Mouse (Mus musculus) gastrocnemius, adult 2 months (tissue): ENCODE data around the gene Hacd2. TPM values are rescaled to one million over a fixed set of nuclear protein-coding genes. Genes with fewer than 3 reads are reported as not detected.

Source experiments
- DNase-seq: peaks from one replicate; pipeline ENCODE4 v3.0.0; 2022
- H3K27ac ChIP-seq: fragments of 200-600 bp; 2 replicates; pipeline ENCODE4 v1.8.1; 2022; ENCODE audit warnings: mild to moderate bottlenecking
- H3K4me3 ChIP-seq: fragments of 200-600 bp; 2 replicates; pipeline ENCODE4 v1.8.1; 2022; ENCODE audit warnings: mild to moderate bottlenecking, moderate library complexity
- CTCF ChIP-seq: fragments of 200-600 bp; IDR thresholded peaks from 2 replicates; pipeline ENCODE4 v1.8.1; 2022; ENCODE audit warnings: antibody characterized with exemption, mild to moderate bottlenecking, moderate library complexity
- intact Hi-C: fragments of 180-260 bp; cut with DNase I; formaldehyde crosslinking; loops from one replicate; pipeline ENCODE4 v1.15.1; 2025
- total RNA-seq, 2 experiments: library from RNA; stranded (reverse); gene quantifications; 2 replicates each; pipeline ENCODE4 v1.2.3; 2021

Gene Hacd2
- total RNA-seq, 2 experiments from 2014 or later, result 1.8 TPM

DNA sequence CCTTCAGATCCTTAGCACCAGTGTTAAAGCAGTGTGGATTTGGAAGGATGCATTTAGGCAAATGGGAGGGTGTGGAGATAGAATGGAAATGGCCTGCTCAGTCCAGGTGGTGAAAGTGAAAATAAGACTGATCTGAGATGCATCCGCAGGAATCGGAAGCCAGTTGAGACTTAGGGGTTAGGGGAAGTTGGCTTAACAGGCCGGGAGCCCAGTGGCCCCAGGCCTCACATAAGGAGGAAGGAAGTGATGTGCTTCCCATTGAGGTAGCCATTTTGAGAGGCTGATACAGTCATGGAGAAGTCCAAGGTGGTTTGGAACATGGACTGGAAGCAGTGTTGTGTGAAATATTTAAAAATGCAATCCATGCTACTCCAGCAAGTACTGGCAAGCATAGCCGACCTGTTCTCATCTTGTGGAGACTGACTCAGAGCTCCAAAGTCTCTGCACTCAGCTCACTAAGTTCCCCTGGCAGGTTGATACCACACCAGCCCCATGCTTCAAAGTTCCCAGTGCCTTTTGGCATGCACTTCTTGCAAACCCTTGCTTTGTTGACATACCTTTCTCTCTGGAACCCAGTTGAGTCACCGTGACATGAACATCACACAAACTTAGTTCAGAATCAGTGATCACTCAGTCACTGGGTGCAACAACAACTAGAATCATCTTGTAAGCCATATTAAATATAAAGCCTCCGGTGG, 25.2 kb downstream of the Hacd2 start:
- no peak for DNase-seq
- Histone ChIP-seq H3K27ac (no peak overlapping the region), H3K4me3 (no peak overlapping the region)
- no peak for TF ChIP-seq CTCF
- intact Hi-C loops, result no loop called here

- TF ChIP-seq CTCF, result no peak
- intact Hi-C loops, result no loop called here
- Histone ChIP-seq H3K27ac (no peak overlapping the region), H3K4me3 (no peak overlapping the region)
- DNase-seq, result no peak
These were observed 28.8 kb downstream of the Hacd2 start for GRCm38 (mm10) chr16:35051066-35051465.

DNA sequence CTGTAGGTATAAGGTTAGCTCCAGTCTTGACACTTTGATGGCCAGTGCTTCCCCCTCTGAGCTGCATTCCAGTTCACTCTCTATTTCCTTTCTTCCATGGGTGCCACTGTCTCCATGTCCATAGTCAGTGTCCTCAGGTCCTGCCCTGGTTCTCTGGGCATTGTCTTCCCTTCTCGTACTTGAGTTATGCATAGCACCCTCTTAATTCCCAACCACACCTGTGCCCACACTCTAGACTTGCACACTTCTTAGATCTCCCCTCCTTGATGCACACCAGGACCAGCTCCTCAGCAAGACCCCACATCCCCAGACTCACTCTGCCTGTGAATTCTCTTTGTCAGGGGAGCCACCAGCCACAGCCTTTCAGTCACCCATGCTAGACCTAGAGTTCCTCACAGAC, 30.0 kb downstream of the Hacd2 start:
- no peak for DNase-seq
- no peak for TF ChIP-seq CTCF
- intact Hi-C loops, result no loop called here

GRCm38 (mm10) chr16:35054432-35055193, 32.4 kb downstream of the Hacd2 start:
- no peak for DNase-seq
- Histone ChIP-seq H3K4me3 (no peak overlapping the region), H3K27ac (no peak overlapping the region)
- intact Hi-C loops, result loop anchor here (5.0 kb wide), 1 partner anchor 103 kb away; no protein-coding TSS in a partner anchor
- no peak for TF ChIP-seq CTCF

More for the DNA sequence above, 30.0 kb downstream of the Hacd2 start:
- Histone ChIP-seq H3K4me3 (no peak overlapping the region), H3K27ac (no peak overlapping the region)

GRCm38 (mm10) chr16:35055194-35055506, 32.9 kb downstream of the Hacd2 start:
- TF ChIP-seq CTCF, result no peak
- intact Hi-C loops, result loop anchor here (5.0 kb wide), 1 partner anchor 102 kb away; no protein-coding TSS in a partner anchor
- no peak for DNase-seq
- Histone ChIP-seq H3K27ac (no peak overlapping the region), H3K4me3 (no peak overlapping the region)

- TF ChIP-seq CTCF, result no peak
- DNase-seq, result no peak
- intact Hi-C loops, result loop anchor here (2.0 to 5.0 kb wide), 2 partner anchors 101 to 215 kb away; no protein-coding TSS in a partner anchor
- Histone ChIP-seq H3K27ac (0 out of 2 replicates have a peak overlapping the region, but pooled peaks have one; percentile 74), H3K4me3 (no peak overlapping the region)
These were observed 33.6 kb downstream of the Hacd2 start for GRCm38 (mm10) chr16:35055861-35056260.

DNA sequence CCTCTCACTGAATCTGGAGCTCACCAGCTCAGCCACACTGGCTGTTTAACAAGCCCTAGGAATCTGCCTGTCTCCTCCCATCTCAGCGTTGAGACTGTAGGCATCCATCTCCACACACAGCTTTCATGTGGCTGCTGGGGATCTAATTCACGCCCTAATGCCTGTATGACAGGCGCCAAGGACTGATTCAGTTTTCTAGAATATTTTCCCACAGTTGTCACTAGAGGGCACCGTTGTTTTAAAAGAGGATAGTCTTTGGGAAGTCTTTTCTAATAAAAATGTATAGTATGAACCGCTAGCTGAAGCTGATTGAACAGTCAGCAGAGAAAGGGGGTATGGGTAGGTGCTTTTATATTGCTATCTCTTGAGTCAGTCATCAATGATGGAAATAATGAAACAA, 34.1 kb downstream of the Hacd2 start:
- peak; percentile 68 for TF ChIP-seq CTCF
- intact Hi-C loops, result loop anchor here (2.0 to 5.0 kb wide), 2 partner anchors 101 to 214 kb away; no protein-coding TSS in a partner anchor
- Histone ChIP-seq H3K27ac (peak overlapping the region; percentile 74), H3K4me3 (no peak overlapping the region)
- no peak for DNase-seq

DNA sequence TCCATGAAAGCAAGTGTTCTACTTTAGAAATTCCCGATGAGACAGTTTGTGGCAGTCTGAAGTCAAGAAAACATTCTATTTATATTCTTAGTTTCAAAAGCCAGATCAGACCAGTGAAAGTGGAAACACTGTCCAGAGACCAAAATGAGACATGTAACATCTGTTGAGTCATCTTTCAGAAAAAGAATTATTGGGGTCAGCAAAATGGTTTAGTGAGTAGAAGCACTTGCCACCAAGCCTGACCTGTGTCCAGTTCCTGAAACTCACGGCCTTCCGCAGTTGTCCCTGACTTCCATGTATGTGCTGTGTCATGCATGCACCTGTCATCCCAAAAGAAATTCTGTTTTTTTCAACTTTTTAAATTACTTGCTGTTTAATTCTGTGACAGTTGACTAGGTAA, 34.6 kb downstream of the Hacd2 start:
- Histone ChIP-seq H3K4me3 (no peak overlapping the region), H3K27ac (peak overlapping the region; percentile 74)
- DNase-seq, result no peak
- intact Hi-C loops, result loop anchor here (2.0 to 5.0 kb wide), 2 partner anchors 101 to 214 kb away; no protein-coding TSS in a partner anchor
- TF ChIP-seq CTCF, result no peak

GRCm38 (mm10) chr16:35061017-35061416, 38.8 kb downstream of the Hacd2 start:
- peak; percentile 52 for TF ChIP-seq CTCF
- intact Hi-C loops, result no loop called here
- DNase-seq, result no peak
- H3K27ac ChIP-seq, result no peak overlapping the region
- H3K4me3 ChIP-seq, result no peak overlapping the region

- no peak overlapping the region for H3K4me3 ChIP-seq
- no peak for TF ChIP-seq CTCF
- intact Hi-C loops, result no loop called here
- DNase-seq, result no peak
- no peak overlapping the region for H3K27ac ChIP-seq
These were observed 43.5 kb downstream of the Hacd2 start for GRCm38 (mm10) chr16:35065724-35066123.

GRCm38 (mm10) chr16:35067095-35067494, 44.9 kb downstream of the Hacd2 start:
- no peak overlapping the region for H3K27ac ChIP-seq
- intact Hi-C loops, result no loop called here
- no peak for TF ChIP-seq CTCF
- no peak overlapping the region for H3K4me3 ChIP-seq
- no peak for DNase-seq

- Histone ChIP-seq H3K27ac (no peak overlapping the region), H3K4me3 (no peak overlapping the region)
- no peak for TF ChIP-seq CTCF
- intact Hi-C loops, result no loop called here
- no peak for DNase-seq
These were observed 45.4 kb downstream of the Hacd2 start for GRCm38 (mm10) chr16:35067631-35068030.

DNA sequence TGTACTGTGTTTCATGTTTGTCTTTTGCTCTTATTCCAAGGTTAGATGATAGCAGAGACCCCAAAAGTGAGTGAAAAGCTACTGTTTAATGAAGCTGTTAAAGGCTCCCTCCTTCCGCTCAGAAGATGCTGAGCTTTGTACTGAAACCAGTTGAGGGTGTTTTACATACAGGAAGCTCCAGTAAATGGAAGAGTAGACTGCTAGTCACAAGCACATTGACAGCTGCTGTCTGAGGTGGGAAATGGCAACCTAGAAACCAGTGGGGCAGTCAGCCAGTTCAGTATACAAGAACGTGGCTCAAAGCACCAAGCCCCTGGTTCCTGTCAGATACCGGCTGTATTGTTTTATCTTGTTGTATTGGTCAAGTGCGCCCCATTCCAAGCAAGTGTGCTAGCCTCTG, 46.7 kb downstream of the Hacd2 start:
- H3K4me3 ChIP-seq, result no peak overlapping the region
- TF ChIP-seq CTCF, result no peak
- intact Hi-C loops, result no loop called here
- DNase-seq, result no peak
- no peak overlapping the region for H3K27ac ChIP-seq

DNA sequence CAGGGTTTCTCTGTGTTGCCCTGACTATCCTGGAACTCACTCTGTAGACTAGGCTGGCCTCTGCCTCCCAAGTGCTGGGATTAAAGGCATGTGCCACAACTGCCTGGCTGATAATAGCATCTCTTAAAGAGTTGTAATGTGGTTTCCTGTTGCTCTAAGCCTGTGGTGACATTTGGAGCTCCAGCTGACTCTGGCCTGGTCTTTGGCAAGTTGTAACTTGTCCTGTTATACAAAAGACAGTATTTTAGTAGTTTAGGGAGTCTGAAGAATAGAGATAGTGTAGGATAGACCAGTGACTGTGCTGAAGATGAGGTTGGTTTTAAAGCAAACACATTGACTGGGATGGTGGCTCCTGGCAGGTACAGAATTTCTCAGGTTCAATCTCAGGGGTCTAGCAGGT, 52.2 kb downstream of the Hacd2 start:
- intact Hi-C loops, result no loop called here
- Histone ChIP-seq H3K27ac (no peak overlapping the region), H3K4me3 (no peak overlapping the region)
- no peak for TF ChIP-seq CTCF
- DNase-seq, result no peak
